Mouse (Mus musculus) common myeloid progenitor, adult 5-6 weeks (primary cell): Measurements from ENCODE around the gene Ndufv2. TPM values are rescaled to one million over a fixed set of nuclear protein-coding genes. Genes with fewer than 3 reads are reported as not detected.

Source experiments
- ATAC-seq: replicated peaks from 2 replicates; pipeline ENCODE4 v1.8.0; 2016; ENCODE audit warnings: low read depth, mild to moderate bottlenecking, moderate TSS enrichment, inconsistent platforms; ENCODE audit not compliant: poor library complexity, severe bottlenecking
- total RNA-seq: library from RNA; stranded (forward); fragments of 200-1000, 187-1606 nt; gene quantifications from 2 replicates; pipeline ENCODE4 v1.2.3, GENCODE M21; 2017

Gene Ndufv2
- 219 and 270 TPM in 2 replicates for total RNA-seq

DNA sequence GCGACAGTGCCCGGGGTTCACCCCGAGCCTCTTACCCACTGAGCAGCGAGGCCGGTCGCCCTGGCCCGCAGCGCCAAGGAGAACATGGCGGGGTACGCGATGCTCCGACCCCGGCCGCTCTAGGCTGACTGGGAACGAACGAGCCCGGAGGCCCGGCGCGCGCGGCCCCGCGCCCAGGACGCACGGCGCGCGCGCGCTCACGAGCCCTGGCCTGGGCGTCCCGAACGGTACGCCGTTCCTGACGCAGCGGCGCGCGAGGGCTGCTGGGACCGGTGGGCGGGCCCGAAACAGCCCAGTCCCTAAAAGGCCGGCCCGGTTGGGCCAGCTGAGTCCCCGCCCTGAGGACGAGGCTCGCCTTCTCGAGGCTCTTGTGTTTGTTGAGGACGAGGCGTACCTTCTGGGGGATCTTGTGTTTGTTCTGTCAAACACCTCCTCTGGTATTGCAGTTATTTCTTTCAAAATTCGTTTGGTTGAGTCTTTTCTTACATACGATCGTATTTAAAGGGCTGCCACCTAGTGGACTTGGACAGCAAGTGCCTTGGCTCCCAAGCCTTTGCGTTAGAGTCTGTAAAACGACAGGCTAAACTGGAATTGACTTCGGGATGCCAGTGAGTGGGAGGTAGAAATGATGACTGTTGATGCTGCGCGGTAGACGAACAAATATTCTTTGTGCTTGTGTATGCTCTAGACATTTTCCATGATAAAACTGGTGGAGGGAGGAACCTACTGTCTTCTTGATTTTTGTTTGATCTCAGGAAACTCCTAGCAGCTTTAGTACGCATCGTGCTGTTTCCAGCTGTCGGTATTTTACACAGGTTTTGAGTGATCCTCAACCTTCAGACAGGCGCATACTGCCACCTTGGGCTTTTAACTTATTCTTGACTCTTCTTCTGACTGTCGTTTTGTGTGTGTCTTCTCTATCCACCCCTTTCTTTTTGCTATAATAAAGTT lies at the start of gene Ndufv2:
Gene Ndufv2 (minus strand): TSS at position 180 of the 951 bp plus-strand sequence.
- peak; percentile 94 for ATAC-seq

DNA sequence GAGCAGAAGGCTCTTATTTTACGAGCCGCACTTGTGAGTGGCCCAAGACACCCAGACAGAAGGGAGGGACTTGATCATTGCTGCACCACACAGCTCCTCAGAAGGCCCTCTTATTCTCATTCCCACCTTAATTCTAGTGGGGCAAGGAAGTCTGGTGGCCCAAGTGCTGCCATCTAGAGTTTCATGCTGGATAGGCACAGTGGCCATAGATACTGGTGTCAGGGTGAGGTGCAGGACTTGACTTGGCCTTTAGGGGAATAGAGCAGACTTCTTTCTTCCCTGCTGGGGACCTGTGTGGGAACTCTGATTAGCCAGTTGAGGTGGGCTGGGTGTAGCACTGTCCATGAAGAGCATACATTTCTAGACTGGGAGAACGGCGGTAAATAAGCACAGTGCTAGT lies 29.9 kb upstream of the Ndufv2 start:
- ATAC-seq, result peak; percentile 98

DNA sequence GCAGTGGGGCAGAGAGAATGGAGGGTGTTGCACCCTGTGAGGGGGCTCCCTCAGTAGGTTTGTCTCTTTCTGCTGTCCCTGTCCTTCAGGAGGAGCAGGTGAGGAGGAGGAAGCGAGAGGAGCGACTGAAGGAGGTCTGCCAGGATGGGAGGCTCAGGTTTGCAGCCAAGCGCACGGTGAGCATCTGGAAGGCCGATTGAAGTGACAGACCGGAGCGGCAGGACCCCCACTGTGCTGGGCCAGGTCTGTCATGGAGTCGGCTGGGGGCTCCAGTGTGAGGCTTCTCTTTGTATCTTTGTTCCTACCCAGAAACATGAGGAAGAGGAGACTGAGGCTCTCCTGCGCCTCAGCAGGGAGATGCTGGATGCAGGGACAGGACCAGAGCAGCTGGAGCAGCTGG lies 29.0 kb upstream of the Ndufv2 start:
- no peak for ATAC-seq

DNA sequence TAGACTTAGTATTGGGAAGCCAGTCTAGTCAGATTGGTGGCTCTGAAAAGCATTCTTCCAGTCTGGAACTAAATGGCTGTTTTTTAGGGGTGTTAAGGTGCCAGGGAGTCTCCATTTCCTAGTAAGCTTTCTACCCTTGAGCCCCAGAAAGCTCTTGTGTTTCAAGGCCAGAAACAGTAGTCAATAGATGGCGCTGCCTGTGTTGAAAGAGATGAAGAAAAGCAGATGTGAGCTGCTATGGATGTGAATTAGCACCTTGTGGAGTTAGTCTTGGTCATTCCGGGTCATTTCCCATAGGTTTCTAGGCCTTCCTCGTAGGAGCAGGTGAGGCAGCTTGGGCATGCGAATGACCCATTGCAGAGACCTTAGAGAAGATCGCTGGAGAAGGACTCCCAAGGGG lies 23.9 kb upstream of the Ndufv2 start:
- ATAC-seq, result no peak

DNA sequence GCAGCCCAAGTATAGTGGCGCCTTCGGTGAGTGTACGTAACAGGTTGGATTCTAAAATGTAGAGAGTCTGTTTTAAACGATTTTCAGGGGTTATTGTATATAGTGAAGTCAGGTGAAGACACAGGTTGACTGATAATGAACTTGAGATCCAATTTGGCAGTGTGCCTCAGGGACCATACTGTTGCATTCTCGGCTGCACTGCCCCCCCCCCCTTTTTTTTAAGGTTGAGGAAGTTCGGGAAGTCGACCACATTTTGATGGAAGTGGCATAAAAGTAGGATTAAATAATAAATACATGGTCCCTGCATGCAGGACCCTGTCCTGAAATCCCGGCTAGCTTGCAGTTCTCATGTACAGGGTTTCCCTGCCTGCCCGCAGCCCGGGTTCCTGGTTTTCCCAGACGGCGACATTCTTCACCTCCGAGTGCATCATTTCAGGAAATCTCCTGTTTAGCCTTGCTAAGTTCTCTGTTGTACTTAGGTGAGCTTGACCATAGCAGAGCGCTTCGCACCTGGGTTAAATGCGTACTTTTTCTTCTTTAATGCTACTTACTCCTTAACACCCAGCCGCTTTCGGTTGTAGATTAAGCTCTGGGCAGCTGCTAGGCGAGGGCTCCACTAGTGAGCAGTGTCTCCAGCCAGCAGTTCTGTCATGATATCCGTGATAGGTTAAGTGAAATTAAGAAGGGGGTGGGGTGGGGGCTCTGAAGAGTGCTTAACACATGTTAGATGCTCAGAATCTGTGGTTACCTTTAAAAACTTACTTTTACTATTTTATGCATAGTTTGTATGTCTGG lies 22.7 kb upstream of the Ndufv2 start:
- ATAC-seq, result no peak

DNA sequence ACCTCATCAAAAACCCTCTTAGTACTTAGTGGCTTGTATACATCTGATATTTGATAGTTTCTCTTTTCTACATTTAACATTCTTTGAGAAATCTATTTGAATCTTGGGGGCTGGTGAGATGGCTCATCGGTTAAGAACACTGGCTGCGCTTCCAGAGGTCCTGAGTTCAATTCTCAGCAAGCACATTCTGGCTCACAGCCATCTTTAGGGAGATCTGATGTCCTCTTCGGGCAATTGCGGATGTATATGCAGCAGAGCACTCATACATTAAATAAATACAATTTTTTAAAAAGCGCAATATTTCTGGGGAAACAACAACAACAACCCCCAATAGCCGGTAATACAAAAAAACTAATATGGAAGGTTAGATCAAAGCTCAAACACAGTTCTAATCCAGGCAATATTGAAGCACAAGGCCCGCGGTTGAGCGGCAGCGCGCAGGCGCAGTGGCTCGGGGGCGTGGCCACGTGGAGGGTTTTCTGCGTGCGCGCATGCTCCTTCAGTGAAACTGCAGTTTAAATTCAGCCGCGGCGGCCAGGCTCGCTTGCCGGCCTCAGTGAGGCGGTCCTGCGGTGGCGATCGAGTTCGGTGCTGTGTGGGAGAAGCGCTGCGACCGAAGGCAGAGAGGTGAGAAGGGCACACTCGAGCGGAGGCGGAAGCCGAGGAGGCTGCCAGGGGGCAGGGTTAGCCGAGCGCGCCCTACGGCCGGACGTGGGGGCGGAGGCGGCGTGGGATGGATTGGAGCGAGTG lies 21.9 kb upstream of the Ndufv2 start, which contains the start of gene Ddx11:
Gene Ddx11 (plus strand): TSS at position 455 of the 750 bp plus-strand sequence.
- ATAC-seq, result peak; percentile 85

DNA sequence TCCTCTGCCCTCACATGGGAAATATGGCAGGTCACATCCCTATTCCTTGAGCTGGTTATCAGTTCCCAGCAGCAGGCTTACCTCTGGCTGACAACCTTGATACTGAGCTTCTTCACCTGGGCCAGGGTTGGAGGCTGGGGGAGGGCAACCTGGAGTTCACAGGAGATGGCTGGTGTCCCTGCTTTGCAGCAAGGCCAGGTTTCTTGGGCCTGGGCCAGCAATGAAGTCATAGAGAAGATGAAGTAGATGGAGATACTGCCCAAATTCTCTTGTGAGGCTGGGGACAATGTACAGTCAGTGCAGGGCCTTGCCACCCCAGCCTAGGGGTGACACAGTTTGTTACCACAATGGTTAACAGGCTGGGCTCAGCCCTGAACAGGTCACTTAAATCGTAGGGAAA lies 19.3 kb upstream of the Ndufv2 start:
- no peak for ATAC-seq

DNA sequence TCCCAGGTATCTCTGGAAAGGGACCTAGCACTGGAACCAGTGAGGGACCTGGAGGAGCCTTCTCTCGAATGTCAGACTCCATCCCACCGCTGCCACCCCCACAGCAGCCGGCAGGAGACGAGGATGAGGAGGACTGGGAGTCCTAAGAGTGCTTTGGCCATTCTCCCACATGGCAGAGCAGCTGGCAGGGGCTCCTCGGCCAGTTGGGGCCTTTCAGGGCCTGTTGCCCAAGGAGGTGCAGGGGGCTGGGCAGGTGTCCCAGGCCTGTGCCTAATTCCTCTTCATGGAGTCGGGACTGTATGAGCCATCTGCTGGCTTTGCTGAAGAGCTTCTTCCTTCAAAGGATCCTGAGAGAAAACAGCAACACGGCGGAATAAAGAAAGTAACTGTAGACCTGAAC lies 17.6 kb upstream of the Ndufv2 start:
- ATAC-seq, result no peak

DNA sequence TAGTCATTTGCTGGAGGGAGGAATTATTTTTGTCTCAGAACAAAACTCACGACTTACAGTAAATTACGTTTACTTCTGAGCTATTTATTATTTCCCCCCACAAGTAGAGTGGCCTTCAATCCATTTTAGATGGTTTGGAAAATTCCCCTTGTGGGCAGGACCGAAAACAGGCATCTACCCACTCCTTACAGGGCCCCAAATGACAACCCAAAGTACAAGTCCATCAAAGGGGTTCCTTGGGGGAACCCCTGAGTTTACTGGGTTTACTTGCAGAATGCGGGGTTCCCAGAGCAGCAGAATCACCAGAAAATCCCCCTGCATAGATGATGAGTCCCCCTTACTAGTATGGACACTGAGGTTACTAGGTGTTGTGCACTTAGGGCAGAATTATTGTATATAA lies 10.8 kb upstream of the Ndufv2 start:
- ATAC-seq, result no peak

DNA sequence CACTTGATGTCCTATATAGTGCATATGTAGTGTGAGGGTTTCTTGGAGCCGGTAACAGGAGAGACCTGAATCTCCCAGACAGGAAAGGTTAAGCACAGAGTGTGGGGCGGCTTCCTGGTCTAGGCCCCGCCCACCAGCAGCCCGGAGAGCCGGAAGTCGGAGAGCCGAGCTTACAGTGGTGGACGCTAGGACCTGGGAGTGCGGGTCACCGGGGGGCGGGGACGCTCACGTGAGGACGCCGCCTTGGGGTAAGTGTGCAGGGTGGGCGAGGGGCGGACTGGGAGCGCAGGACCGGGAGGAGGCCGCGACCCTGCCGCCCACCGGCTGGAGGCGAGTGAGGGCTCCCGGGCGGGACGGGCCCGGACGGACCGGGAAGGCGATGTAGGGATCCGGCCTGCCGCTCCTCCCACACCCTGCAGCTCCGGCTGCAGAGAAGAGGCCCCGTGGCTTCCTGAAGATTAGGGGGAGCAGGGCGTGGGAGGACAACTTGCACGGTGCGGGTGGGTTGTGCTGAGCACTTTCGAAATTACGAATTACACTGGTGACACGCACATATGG lies 10.1 kb upstream of the Ndufv2 start, which contains the start of gene Washc1:
Gene Washc1 (plus strand): TSS at position 144 of the 558 bp plus-strand sequence.
- peak; percentile 88 for ATAC-seq

DNA sequence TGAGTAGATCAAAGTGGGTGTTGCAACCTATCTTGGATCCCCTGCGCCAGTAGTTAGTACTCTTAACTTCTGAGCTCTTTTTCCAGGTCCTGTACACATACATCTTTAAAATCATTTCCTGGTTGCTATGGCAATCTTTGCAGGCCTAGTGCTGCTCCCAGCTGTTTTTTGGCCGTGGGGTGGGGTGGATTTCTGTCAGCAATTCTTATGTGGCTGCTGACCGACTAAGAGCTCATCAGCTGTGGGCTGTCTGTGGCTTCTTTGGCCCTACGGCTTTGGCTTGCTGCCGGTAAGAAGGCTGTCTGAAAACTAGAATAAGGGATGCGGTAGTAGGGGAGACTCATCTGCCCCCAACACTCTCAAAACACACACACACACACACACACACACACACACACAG lies 9.4 kb upstream of the Ndufv2 start:
- peak; percentile 19 for ATAC-seq

DNA sequence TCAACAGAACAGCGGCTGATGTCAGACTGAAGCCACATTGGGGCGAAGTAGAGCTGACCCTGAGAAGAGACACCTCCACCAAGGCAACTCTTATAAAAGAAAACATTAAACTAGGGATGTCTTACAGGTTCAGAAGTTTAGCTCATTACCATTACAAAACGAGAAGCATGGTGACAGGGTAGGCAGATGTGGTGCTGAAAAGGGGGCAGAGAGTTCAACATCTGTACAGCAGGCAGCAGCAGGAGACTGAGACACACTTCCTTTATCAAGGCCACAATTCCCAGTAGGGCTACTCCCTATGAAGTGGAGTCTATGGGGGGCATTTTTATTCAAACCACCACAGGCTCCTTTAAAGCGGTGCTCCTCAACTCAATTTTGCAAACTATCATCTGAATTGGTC lies 6.8 kb upstream of the Ndufv2 start:
- no peak for ATAC-seq

DNA sequence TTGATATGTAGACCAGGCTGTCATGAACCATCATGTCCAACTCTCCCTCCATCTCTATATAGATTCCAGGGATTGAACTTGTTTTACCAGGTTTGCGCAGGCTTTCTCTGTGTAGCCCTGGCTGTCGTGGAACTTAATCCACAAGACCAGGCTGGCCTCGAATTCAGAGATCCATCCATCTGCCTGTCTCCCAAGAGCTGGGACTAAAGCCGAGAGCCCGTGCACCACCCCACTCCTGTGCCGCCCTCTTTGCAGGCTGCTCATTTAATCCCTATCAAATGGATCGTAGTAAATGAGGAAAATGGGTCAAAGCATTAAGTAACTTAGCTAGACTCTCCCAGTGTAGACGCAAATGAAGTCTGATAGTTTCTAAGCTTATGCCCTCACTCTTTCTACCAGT lies 6.1 kb upstream of the Ndufv2 start:
- ATAC-seq, result no peak

DNA sequence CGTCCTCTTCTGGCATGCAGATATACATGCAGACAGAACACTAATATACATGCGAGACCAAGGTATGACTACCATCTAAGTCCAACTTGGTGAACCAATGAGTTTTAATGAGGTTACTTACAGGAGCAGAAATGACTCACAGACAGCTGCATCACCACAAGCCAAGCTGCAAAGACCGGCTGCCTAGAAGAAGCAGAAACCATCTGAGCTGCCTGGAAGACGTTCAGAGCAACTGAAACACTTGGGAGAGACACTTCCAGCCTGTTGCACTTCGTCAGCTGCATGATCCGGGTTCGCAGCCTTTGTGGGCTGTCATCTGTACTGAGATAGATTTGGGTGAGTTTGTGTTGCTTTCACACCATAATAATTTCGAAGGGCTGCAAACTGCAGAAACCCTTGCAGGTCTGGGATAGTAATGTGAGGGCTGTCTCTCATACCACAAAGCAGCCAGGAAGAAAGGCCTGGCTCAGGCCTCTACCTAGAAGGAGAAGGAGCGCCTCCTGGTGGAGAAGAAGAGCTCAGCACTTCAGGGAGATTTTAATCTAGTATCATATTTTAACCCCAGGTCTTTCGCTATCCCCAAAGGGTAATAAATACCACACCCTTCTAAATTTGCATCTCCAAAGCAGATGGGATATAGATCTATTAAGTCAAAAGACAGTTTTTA lies 5.4 kb upstream of the Ndufv2 start:
- ATAC-seq, result peak; percentile 51

DNA sequence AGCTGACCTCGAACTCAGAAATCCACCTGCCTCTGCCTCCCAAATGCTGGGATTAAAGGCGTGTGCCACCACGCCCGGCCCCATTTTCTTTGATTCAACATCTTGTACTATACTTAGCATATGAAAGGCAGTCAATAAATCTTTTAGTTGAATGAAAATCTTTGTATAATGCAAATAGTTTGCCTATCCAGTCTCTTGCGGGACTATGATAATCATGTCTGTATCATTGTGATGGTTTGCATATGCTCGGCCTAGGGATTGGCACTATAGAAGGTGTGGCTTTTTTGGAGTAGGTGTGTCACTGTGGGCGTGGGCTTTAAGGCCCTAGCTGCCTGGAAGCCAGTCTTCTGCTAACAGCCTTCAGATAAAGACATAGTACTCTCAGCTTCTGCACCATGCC lies 2.7 kb upstream of the Ndufv2 start:
- no peak for ATAC-seq

DNA sequence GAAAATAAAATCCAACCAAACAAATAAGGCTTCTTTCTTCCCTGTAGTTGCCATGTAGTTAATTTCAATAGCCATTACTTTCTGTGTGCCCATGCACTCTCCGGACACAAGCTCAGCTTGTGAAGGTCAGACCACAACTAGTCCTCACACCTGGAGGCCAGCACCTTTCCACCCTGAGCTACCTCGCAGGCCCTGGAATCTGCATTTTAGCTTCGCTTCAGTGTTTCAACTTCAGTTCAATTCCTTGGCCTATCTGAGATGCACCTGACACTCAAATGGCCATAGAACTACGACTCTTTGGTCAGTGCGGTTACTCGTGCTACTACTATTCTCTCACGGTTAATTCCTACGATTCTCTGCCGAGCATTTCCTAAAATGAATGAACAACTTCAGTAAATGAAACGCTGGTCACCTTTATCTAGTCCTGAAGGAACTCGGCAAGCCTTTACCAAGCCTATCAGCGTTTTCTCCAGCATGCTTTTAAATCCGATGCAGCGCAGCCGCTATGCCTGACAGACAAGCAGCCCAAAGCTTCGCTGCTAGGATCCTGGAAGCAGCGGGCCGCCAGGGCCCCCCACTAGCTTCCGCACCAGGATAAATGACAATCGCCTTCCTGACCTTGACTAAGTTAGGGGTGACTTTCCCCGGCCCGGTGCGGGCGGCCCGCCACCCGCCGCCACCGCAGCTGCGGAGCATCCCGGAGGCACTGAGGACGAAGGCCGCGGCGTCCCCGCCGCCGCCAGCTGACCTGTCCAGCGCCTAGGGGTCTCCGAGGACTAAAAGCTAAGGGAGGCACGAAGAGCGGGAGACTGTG lies 586 bp downstream of the Ndufv2 start:
- peak; percentile 7 for ATAC-seq

DNA sequence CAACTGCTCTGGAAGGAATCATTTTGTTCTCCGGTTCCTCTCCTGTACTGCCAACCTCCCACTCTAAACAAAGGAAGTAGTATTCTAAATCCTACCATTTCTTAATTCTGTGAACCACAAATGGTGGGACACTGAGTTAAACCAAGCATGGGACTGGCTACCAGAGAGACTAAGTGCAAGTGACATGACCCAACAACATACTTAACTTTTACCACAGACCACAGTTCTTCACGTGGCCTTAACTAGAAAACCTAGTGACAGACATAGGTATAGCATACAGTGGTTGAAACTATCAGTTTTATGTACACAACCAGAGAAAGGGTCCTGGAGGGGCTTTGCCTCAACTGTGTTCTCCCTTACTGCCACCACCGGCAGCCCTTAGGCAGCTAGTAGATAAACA lies 8.7 kb downstream of the Ndufv2 start:
- ATAC-seq, result peak; percentile 63; the same call in 1 of the 2 replicates

DNA sequence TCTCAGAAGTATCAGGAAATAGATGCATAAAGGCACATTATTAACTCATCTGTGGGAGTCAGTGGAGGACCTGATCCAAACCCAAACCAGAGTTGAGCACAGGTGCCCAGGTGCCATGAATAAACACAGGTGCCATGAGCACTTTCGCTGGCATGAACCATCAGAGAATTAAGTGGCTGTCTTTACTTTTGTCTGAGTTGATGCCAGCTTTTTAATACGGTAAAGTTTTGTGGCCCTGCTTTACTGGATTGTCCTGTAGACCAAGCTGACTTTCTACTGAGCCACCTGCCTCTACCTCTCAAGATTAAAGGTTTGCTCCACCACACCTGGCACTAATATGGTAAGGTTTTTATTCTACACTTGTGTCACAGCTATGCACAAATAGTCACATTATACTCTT lies 9.3 kb downstream of the Ndufv2 start:
- ATAC-seq, result no peak

DNA sequence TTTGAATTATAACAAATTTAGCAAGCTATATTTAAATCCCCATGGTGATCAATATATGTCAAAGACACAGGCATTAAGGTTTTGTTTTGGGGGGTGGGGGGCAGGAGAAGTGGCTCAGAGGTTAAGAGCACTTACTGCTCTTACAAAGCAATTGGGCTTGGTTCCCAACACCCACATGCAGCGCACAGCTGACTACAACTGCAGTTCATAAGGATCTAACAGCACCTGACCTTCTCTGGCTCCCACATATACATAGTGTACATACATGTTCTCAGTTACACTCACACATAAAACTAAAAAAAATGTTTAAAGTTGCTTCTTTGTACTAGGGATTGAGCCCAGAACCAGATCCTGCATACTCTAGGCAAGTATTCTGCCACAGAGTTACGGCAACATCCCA lies 10.0 kb downstream of the Ndufv2 start:
- no peak for ATAC-seq
